Mouse (Mus musculus): ENCODE data around the gene Bag6.

Bag6 gene

GRCm38 (mm10) chr17:35168541-35169207 is 33.7 kb downstream of the Bag6 start:
- DNase-seq: no peak

- no peak for DNase-seq
Measured at GRCm38 (mm10) chr17:35172445-35173234, 37.7 kb downstream of the Bag6 start.

DNA sequence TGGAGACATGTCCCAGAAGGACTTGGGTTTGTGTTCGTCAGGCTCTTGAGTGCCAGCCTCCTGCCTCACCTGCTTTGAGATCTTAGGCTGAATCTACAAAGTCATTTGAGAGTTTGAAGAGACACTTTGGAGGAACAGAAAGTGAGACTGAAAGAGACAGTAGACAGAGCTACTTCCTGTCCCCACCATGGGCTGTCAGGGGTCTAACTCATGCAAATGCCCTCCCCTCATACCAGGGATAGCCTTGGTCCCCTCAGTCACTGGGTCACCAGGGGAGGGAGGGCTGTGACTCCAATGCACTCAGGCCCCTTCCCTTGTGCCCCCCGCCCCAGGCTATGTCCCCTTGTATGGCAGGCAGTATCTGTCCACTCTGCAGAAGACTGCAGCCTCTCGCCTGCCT is 38.4 kb downstream of the Bag6 start:
- DNase-seq: no peak

DNA sequence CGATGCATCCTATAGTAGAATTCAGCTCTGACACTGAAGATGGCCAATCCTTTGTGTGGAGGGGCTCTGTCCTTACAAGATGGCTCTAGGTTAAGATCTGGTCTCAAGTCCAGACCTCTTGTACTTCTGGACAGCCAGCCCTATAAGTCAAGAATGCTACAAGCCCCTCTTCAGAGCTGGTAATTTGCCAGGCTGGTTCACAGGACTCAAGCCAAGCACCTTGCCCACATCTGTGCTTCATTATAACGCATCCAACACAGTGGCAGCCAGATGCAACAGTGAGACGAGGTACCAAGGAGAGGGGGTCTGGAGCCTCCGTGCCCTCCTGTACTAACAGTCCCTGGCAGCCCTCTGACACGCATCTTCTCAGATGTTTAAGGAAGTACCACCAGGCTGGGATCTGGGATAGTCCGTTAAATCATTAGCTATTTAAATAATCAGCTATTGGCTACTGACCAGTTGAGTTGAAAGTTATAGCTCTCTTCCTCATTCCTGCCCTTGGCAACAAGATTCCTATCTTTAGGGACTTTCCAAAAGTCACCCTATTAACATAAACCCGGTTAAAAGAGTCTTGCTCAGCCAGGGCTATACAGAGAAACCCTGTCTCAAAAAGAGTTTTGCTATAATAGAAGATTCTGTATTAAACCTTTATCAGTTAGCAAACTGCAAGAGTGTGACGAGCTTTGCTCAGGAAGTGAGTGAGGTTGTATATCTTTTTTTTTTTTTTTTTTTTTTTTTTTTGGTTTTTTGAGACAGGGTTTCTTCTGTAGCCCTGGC is 39.4 kb downstream of the Bag6 start:
- DNase-seq: no peak

- DNase-seq: no peak
Measured at GRCm38 (mm10) chr17:35175382-35175781, 40.4 kb downstream of the Bag6 start.

- DNase-seq: no peak
Measured at GRCm38 (mm10) chr17:35175968-35176367, 41.0 kb downstream of the Bag6 start, which contains the start of gene Aif1. TSS of gene Aif1 (minus strand) at chr17:35176068.

GRCm38 (mm10) chr17:35178528-35178927 is 43.5 kb downstream of the Bag6 start:
- no peak for DNase-seq

DNA sequence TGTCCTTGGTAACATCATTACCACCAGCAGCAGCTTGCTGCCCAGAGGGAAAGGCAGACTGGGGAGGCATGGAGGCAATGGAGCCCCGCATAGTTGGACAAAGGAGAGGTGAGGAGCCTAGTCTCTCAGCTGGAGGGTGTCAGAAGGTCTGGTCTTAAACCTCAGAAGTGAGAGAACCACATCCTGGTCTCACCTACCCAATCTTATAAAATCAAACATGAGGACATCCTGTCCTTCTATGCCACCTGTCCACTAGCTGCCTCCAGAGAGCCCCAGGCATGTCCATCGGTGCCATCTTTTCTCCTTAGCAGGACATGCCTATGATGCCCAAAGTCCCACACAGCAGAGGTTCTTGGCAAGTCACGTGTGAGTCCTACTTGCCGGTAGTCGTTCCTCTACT is 45.1 kb downstream of the Bag6 start:
- no peak for DNase-seq

DNA sequence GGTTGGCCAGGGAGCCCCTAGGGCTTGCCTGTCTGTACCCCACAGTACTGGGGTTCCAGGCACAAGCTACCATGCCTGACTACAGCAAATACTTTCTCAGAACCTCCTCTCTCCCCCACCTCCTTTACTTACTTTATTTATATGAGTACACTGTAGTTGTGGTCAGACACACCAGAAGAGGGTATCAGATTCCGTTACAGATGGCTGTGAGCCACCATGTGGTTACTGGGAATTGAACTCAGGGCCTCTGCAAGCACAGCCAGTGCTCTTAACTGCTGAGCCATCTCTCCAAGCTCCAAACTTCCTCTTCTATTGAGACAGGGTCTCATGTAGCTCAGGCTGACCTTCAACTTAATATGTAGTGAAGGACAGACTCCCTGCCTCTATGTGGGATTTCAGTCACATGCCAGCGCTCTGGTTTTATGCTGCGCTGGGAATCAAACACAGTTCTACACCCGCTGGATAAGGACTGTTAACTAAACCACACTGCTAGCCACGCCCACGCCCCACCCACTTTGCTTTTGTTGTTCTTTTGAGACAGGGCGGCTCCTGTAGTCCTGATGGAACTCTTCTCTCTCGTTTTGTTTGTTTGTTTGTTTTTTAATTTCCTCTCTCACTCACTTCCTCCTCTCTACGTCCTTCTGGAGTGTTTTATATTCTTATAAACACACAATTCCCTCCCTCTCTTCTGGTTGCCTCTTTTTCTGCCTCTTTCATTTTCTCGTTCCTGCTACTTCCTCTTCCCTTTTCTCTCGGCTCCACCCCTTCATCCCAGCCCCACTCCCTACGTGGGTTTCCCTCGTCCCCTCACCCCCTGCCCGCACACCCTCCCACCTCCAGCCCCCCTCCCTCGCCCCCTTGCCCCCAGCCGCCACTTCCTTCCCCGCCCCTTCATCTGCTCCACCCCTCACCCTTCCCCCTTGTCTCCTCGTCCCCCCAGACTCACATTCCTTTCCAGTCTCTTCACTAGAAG is 50.9 kb downstream of the Bag6 start:
- DNase-seq: no peak

DNA sequence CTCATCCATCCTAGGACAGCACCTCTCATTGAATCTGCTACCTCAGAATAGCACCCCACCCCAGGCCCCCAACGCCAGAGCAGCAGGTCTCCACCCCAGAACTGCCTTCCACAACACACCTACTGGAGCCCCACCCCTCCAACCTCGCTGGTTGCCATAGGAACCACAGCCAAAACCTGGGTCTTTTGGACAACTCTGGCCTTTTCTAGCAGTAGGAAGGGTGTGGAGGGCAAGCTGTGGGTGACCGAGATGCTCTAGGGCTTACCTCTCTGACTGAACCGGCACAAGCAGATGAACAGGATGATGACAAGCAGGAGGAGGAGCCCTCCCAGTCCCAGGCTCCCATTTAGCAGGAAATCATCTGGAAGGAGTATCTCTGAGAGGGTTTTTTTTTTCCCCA is 51.7 kb downstream of the Bag6 start:
- no peak for DNase-seq

DNA sequence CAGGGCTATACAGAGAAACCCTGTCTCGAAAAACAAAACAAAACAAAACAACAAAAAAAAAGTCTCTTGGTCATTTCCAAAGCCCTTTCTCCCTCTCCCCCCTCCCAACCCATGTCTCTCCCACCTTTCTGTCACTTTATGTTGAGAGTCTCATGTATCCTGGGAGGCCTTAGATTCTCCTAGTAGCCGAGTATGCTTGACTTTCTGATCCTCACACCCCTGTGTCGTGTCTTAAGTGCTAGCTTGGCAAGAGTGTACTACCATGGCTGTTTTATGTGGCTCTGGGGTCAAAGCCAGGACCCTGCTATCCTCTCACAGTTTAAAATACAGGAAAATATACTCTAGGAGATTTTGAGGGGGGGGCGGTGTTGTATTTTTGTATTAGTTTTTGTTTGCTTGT is 52.4 kb downstream of the Bag6 start:
- no peak for DNase-seq

- DNase-seq: no peak
Measured at GRCm38 (mm10) chr17:35187959-35188610, 53.1 kb downstream of the Bag6 start, which contains the start of gene Lst1. TSS of gene Lst1 (minus strand) at chr17:35188439.

- DNase-seq: no peak
Measured at GRCm38 (mm10) chr17:35189186-35189585, 54.2 kb downstream of the Bag6 start.

GRCm38 (mm10) chr17:35190096-35190495 is 55.1 kb downstream of the Bag6 start:
- no peak for DNase-seq

DNA sequence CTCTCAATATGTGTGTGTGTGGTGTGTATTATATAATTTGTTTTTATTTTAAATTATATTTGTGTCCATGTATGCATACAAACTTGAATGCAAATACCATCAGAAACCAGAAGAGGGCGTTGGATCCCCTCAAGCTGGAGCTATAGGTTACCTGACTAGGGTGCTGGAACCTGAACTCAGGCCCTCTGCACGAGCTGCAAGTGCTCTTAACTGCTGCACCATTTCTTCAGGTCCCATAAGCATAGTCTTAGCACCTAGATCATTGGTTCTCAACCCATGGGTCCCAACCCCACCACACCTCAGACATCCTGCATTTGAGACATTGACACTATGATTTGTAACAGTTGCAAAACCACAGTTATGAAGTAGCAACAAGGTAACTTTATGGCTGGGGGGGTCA is 56.7 kb downstream of the Bag6 start:
- DNase-seq: no peak

DNA sequence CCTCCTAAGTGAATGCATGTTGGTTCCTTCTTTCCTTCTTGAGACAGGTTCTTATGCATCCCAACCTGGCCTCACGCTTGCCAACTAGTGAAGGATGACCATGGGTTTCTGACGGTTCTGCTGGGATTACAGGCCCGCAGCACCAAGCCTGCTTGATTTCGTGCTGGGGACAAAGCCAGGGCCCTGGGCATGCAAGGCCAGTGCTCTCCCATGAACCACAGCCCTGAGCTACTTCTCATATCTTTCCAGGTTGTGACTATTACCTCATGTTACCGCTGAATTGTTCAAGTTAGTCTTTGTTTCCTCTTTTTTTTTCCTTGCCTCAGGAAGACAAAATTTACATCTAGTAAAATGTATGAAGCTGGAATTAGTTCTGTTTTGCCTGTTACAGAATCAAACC is 57.9 kb downstream of the Bag6 start:
- no peak for DNase-seq

DNA sequence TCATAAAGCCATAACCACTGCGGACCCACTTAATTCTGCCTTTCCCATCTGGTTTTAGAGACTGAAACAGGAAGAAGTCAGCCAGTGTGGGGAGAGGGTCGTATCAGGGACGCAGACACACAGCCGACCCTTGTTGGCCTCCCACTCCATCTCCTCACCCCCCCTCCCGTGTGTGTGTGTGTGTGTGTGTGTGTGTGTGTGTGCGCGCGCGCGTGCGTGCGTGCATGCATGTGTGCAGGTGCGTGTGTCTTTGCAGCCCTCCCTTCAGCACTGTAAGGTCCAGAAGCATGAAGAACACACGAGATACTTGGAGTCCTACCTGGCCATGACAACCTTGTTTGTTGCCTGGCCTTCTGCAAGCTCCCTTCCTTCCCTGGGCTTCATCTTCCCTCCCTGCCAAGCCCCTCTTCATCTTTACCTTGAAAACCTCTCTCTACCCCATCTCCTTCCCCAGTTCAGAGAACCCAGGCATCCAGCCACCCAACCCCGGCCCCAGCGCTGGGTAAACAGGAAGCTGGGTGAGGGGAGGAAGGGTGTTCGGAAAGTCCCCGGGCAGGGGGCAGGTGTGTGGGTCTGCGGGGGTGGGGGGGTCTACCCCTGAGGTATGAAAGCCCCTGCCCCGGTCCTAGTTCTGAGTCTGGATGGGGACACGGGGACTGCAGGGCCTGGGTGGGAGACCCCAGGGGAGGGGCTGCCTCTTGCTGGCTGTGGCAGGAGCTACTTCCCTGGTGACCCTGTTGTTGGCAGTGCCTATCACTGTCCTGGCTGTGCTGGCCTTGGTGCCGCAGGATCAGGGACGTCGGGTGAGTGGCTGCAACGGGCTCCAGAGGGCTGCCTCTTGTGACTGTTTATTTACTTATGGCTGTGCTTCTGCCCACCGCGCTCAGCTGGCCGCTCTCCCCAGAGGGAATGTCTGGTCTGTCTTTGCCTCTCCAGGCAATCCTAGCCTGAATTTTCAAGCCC is 59.2 kb downstream of the Bag6 start, which contains the start of gene Ltb:
Ltb (plus strand) TSS at position 559 of the 963 bp plus-strand sequence.
- DNase-seq: no peak

GRCm38 (mm10) chr17:35194844-35195630 is 60.1 kb downstream of the Bag6 start:
- no peak for DNase-seq

GRCm38 (mm10) chr17:35195631-35196320 is 60.8 kb downstream of the Bag6 start:
- peak; percentile 41 for DNase-seq

All from cerebellum, adult 11-12 months (tissue).